Mouse (Mus musculus): ENCODE data around the gene Slc30a1. TPM values are rescaled to one million over a fixed set of nuclear protein-coding genes. Genes with fewer than 3 reads are reported as not detected.

Slc30a1 gene
- polyA plus RNA-seq, 1 experiment from 2014 or later, result 1.1 TPM

- no peak for ATAC-seq (ENCODE audit: low read depth)
- peaks cover 42% of the 10 kb centered on the region for H3K4me1 ChIP-seq (ENCODE audit: control insufficient read depth, low read depth, low read length)
- no peaks in the 10 kb centered on the region for H3K9me3 ChIP-seq (replicated peaks; ENCODE audit: control insufficient read depth, low read length)
- H3K9ac ChIP-seq (ENCODE audit: low read depth, low read length), result no peak overlapping the region
- H3K27ac ChIP-seq (ENCODE audit: low read length), result peak overlapping the region; percentile 22; the same call in 1 of the 2 replicates
- peak overlapping the region; percentile 50 for H3K4me2 ChIP-seq (ENCODE audit: low read depth, low read length)
- peak overlapping the region; percentile 29 for H3K4me3 ChIP-seq (ENCODE audit: low read depth, low read length)
- peaks cover 11% of the 10 kb centered on the region for H3K36me3 ChIP-seq (ENCODE audit: control insufficient read depth, insufficient read depth)
- 53% methylated on average over 3 of the region's 3 CpGs for whole genome bisulfite sequencing (ENCODE audit: insufficient replicate concordance)
- H3K27me3 ChIP-seq (ENCODE audit: control insufficient read depth, insufficient read depth, low read depth, low read length), result no peaks in the 10 kb centered on the region
These were observed 4.1 kb downstream of the Slc30a1 start for GRCm38 (mm10) chr1:191910646-191911045.

DNA sequence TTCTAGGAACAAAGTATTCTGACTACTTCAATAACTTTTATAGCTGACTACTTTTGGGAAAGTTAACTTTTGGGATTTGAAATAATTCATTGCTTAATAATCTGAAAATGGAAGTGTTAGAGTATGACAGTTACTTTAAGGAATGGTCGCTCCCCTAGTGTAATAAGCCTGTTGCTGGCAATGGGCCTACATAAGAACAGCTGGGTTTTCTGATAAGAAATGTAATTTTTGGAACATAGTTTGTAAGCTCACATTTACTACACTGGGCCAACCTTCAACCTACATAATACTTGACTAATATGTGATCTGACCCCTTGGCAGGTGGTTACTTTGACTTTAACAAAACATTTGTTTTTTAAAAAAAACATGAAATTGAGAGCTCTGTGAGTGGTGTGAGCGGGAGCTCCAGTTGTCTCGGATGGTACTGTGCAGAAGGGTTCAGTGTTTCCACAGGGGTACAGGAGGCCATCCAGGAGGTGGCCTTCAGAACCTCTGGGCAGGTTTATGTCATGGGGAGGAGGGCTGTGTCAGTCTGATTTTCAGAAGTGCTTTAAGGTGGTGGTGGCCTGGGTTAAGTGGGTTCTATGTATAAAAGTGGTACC, 4.6 kb downstream of the Slc30a1 start:
- 54% methylated on average over 3 of the region's 3 CpGs for WGBS (ENCODE audit: insufficient replicate concordance)

DNA sequence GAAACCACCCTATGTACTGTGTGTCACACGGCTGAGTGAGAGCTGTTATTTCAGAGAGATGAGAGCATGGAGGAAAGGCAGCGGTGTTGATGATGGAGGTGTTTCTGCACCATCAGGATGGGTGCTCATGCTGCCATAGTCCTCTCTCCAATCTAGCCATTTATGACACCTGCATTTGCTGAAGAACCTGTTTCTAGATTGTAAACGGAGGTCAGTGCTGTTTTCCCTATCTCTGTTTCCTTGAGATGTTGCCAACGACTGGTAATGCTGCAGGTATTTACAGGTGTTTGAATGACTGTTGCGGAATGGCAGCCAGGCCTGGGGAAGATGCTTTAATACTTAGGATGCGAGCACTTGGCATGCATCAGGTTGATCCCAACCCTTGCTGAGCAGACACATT, 8.1 kb downstream of the Slc30a1 start:
- Histone ChIP-seq H3K4me1 (ENCODE audit: control insufficient read depth, low read depth, low read length) (peaks cover 18% of the 10 kb centered on the region), H3K36me3 (ENCODE audit: control insufficient read depth, insufficient read depth) (peaks cover 2% of the 10 kb centered on the region), H3K9ac (ENCODE audit: low read depth, low read length) (no peak overlapping the region), H3K27ac (ENCODE audit: low read length) (no peak overlapping the region), H3K9me3 (replicated peaks; ENCODE audit: control insufficient read depth, low read length) (no peaks in the 10 kb centered on the region), H3K27me3 (ENCODE audit: control insufficient read depth, insufficient read depth, low read depth, low read length) (no peaks in the 10 kb centered on the region), H3K4me3 (ENCODE audit: low read depth, low read length) (no peak overlapping the region), H3K4me2 (ENCODE audit: low read depth, low read length) (no peak overlapping the region)
- ATAC-seq (ENCODE audit: low read depth), result no peak
- 81% methylated on average over 6 of the region's 6 CpGs for WGBS (ENCODE audit: insufficient replicate concordance)

More for the DNA sequence above, 4.6 kb downstream of the Slc30a1 start:
- H3K27me3 ChIP-seq (ENCODE audit: control insufficient read depth, insufficient read depth, low read depth, low read length), result no peaks in the 10 kb centered on the region
- H3K36me3 ChIP-seq (ENCODE audit: control insufficient read depth, insufficient read depth), result peaks cover 11% of the 10 kb centered on the region
- peak overlapping the region; percentile 47 for H3K4me2 ChIP-seq (ENCODE audit: low read depth, low read length)
- ATAC-seq (ENCODE audit: low read depth), result no peak
- no peak overlapping the region for H3K27ac ChIP-seq (ENCODE audit: low read length)
- H3K4me1 ChIP-seq (ENCODE audit: control insufficient read depth, low read depth, low read length), result peaks cover 37% of the 10 kb centered on the region
- H3K9me3 ChIP-seq (replicated peaks; ENCODE audit: control insufficient read depth, low read length), result no peaks in the 10 kb centered on the region
- no peak overlapping the region for H3K9ac ChIP-seq (ENCODE audit: low read depth, low read length)
- peak overlapping the region; percentile 24 for H3K4me3 ChIP-seq (ENCODE audit: low read depth, low read length)

DNA sequence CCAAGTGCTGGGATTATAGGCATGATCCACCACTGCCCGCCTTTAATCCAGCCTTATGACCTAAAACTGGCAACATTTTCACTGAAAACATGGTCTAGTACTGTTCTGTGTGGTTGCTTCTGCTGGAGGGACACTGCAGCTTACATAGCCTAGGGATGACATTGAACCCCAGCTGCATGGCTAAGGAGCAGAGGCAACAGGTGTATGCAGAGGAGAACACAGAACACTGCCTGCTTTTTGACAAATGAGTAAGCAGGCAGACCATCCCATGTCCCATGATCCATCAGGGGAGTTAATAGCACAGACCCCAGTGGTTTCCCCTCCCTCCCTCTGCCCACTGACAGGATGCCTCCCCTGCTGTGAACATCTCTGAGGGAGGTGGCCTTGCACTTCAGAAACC, 9.0 kb downstream of the Slc30a1 start:
- 59% methylated on average over 1 of the region's 1 CpGs for WGBS (ENCODE audit: insufficient replicate concordance)
- no peaks in the 10 kb centered on the region for H3K9me3 ChIP-seq (replicated peaks; ENCODE audit: control insufficient read depth, low read length)
- H3K36me3 ChIP-seq (ENCODE audit: control insufficient read depth, insufficient read depth), result peaks cover 2% of the 10 kb centered on the region; the same call in 1 of the 2 replicates
- no peak overlapping the region for H3K4me2 ChIP-seq (ENCODE audit: low read depth, low read length)
- ATAC-seq (ENCODE audit: low read depth), result no peak
- no peaks in the 10 kb centered on the region for H3K27me3 ChIP-seq (ENCODE audit: control insufficient read depth, insufficient read depth, low read depth, low read length)
- H3K27ac ChIP-seq (ENCODE audit: low read length), result no peak overlapping the region
- H3K4me1 ChIP-seq (ENCODE audit: control insufficient read depth, low read depth, low read length), result peaks cover 12% of the 10 kb centered on the region
- H3K9ac ChIP-seq (ENCODE audit: low read depth, low read length), result no peak overlapping the region
- no peak overlapping the region for H3K4me3 ChIP-seq (ENCODE audit: low read depth, low read length)

DNA sequence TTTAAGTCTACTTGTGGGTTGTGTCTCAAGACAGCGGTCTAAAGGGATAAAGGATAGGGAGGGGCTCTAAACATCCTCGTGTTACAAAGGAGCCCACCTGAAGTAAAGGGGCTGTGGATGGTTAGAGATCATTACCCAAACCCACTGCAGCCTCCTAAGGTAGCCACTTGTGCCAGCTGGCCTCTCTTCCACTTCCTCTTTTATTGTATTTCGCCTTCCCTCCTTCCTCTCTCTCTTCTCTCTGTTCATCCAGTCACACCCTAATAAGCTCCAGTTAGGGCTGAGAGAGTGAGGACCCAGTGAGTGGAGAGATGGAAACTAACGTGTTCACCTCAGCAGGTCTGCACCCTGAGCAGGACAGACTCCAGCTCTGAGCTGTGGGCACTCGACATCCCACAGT, 10.3 kb downstream of the Slc30a1 start:
- no peaks in the 10 kb centered on the region for H3K9me3 ChIP-seq (replicated peaks; ENCODE audit: control insufficient read depth, low read length)
- no peak overlapping the region for H3K4me2 ChIP-seq (ENCODE audit: low read depth, low read length)
- no peak overlapping the region for H3K9ac ChIP-seq (ENCODE audit: low read depth, low read length)
- no peak for ATAC-seq (ENCODE audit: low read depth)
- no peak overlapping the region for H3K4me3 ChIP-seq (ENCODE audit: low read depth, low read length)
- H3K4me1 ChIP-seq (ENCODE audit: control insufficient read depth, low read depth, low read length), result peaks cover 3% of the 10 kb centered on the region
- no peak overlapping the region for H3K27ac ChIP-seq (ENCODE audit: low read length)
- H3K27me3 ChIP-seq (ENCODE audit: control insufficient read depth, insufficient read depth, low read depth, low read length), result no peaks in the 10 kb centered on the region
- 32% methylated on average over 5 of the region's 5 CpGs for WGBS (ENCODE audit: insufficient replicate concordance)
- peaks cover 2% of the 10 kb centered on the region; the same call in 1 of the 2 replicates for H3K36me3 ChIP-seq (ENCODE audit: control insufficient read depth, insufficient read depth)

GRCm38 (mm10) chr1:191919336-191919735, 12.8 kb downstream of the Slc30a1 start:
- ATAC-seq (ENCODE audit: low read depth), result no peak
- 51% methylated on average over 2 of the region's 2 CpGs for WGBS (ENCODE audit: insufficient replicate concordance)
- no peak overlapping the region for H3K9ac ChIP-seq (ENCODE audit: low read depth, low read length)

DNA sequence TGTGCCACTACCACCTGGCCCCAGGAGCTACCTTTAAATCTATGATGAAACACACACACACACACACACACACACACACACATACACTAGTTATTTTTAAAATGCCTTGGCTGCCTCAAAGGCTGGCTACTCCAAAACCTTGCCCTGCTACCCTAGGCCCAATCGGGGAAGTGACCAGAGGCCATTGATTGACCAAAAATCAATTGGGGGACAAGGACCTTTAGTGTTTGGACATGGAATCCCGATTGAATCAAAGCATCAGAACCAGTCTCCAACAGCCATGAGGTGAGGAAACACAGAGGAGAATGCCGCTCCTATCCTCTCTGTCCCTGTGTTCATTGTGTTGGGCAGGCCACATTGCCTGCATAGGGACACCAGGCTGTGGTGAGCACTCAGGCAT, 15.1 kb downstream of the Slc30a1 start:
- no peaks in the 10 kb centered on the region for H3K36me3 ChIP-seq (ENCODE audit: control insufficient read depth, insufficient read depth)
- H3K27ac ChIP-seq (ENCODE audit: low read length), result no peak overlapping the region
- no peak overlapping the region for H3K4me3 ChIP-seq (ENCODE audit: low read depth, low read length)
- no peaks in the 10 kb centered on the region for H3K9me3 ChIP-seq (replicated peaks; ENCODE audit: control insufficient read depth, low read length)
- ATAC-seq (ENCODE audit: low read depth), result no peak
- no peak overlapping the region for H3K4me2 ChIP-seq (ENCODE audit: low read depth, low read length)
- no peaks in the 10 kb centered on the region for H3K27me3 ChIP-seq (ENCODE audit: control insufficient read depth, insufficient read depth, low read depth, low read length)
- 48% methylated on average over 3 of the region's 3 CpGs for WGBS (ENCODE audit: insufficient replicate concordance)
- H3K9ac ChIP-seq (ENCODE audit: low read depth, low read length), result no peak overlapping the region
- no peaks in the 10 kb centered on the region for H3K4me1 ChIP-seq (ENCODE audit: control insufficient read depth, low read depth, low read length)

More at GRCm38 (mm10) chr1:191919336-191919735, 12.8 kb downstream of the Slc30a1 start:
- Histone ChIP-seq H3K36me3 (ENCODE audit: control insufficient read depth, insufficient read depth) (no peaks in the 10 kb centered on the region), H3K27ac (ENCODE audit: low read length) (no peak overlapping the region), H3K9me3 (replicated peaks; ENCODE audit: control insufficient read depth, low read length) (no peaks in the 10 kb centered on the region), H3K4me2 (ENCODE audit: low read depth, low read length) (no peak overlapping the region), H3K4me3 (ENCODE audit: low read depth, low read length) (no peak overlapping the region), H3K27me3 (ENCODE audit: control insufficient read depth, insufficient read depth, low read depth, low read length) (no peaks in the 10 kb centered on the region), H3K4me1 (ENCODE audit: control insufficient read depth, low read depth, low read length) (no peaks in the 10 kb centered on the region)

DNA sequence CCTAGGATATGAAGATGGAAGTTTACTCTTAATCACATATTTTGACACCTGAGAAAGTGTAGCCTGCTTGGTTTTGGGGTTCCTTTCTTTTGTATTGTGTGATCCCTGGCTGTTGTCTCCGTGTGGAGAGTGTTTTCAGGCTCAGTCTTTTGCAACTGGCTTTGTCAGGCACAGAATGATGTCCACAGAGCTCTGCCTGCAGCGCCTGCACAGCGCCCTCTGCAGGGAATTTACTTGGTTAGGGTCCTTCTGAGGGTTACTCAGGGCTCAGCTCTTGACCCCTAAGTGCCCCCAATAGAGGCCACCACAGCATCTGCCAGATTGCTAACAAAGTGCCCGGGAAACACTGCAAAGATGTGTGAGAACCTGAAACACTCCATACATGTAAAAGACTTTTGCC, 18.9 kb downstream of the Slc30a1 start:
- WGBS (ENCODE audit: insufficient replicate concordance), result 43% methylated on average over 4 of the region's 4 CpGs
- Histone ChIP-seq H3K27me3 (ENCODE audit: control insufficient read depth, insufficient read depth, low read depth, low read length) (no peaks in the 10 kb centered on the region), H3K4me3 (ENCODE audit: low read depth, low read length) (no peak overlapping the region), H3K27ac (ENCODE audit: low read length) (no peak overlapping the region), H3K4me1 (ENCODE audit: control insufficient read depth, low read depth, low read length) (no peaks in the 10 kb centered on the region), H3K4me2 (ENCODE audit: low read depth, low read length) (no peak overlapping the region), H3K9ac (ENCODE audit: low read depth, low read length) (no peak overlapping the region), H3K36me3 (ENCODE audit: control insufficient read depth, insufficient read depth) (no peaks in the 10 kb centered on the region), H3K9me3 (replicated peaks; ENCODE audit: control insufficient read depth, low read length) (no peaks in the 10 kb centered on the region)
- no peak for ATAC-seq (ENCODE audit: low read depth)

- Histone ChIP-seq H3K4me1 (ENCODE audit: control insufficient read depth, low read depth, low read length) (no peaks in the 10 kb centered on the region), H3K27ac (ENCODE audit: low read length) (no peak overlapping the region), H3K36me3 (ENCODE audit: control insufficient read depth, insufficient read depth) (no peaks in the 10 kb centered on the region), H3K4me2 (ENCODE audit: low read depth, low read length) (no peak overlapping the region), H3K9ac (ENCODE audit: low read depth, low read length) (no peak overlapping the region), H3K9me3 (replicated peaks; ENCODE audit: control insufficient read depth, low read length) (no peaks in the 10 kb centered on the region), H3K27me3 (ENCODE audit: control insufficient read depth, insufficient read depth, low read depth, low read length) (no peaks in the 10 kb centered on the region), H3K4me3 (ENCODE audit: low read depth, low read length) (no peak overlapping the region)
- no peak for ATAC-seq (ENCODE audit: low read depth)
- WGBS (ENCODE audit: insufficient replicate concordance), result 60% methylated on average over 3 of the region's 3 CpGs
These were observed 20.1 kb downstream of the Slc30a1 start for GRCm38 (mm10) chr1:191926681-191927080.
